Mouse (Mus musculus) midbrain, embryonic 12.5 days (tissue): ENCODE data around the gene Rccd1. TPM values are rescaled to one million over a fixed set of nuclear protein-coding genes. Genes with fewer than 3 reads are reported as not detected.
"Not testable (repeated sequence)": the region's sequence is repeated elsewhere in the genome, so short reads cannot be mapped to it uniquely, and the experiment has no call there.

Source experiments
- ATAC-seq: fragments of 200-750 bp; cut with Nextera tagmentation; 2 replicates; pipeline ENCODE4 v1.8.0; 2017; ENCODE audit warnings: low read depth, moderate TSS enrichment, moderate library complexity; ENCODE audit not compliant: low FRiP score
- H3K27ac ChIP-seq: fragments of 300-500 bp; sonication (generic); replicated peaks from 2 replicates; pipeline ENCODE4 v1.5.1; 2016; ENCODE audit warnings: mild to moderate bottlenecking
- H3K27me3 ChIP-seq: fragments of 300-500 bp; sonication (generic); 2 replicates; pipeline ENCODE4 v1.6.1; 2016; ENCODE audit warnings: mild to moderate bottlenecking
- H3K36me3 ChIP-seq: fragments of 300-500 bp; sonication (generic); 2 replicates; pipeline ENCODE4 v1.6.1; 2016
- H3K4me1 ChIP-seq: fragments of 300-500 bp; sonication (generic); 2 replicates; pipeline ENCODE4 v1.6.1; 2016
- H3K4me2 ChIP-seq: fragments of 300-500 bp; sonication (generic); replicated peaks from 2 replicates; pipeline ENCODE4 v1.6.1; 2016; ENCODE audit warnings: mild to moderate bottlenecking, moderate library complexity
- H3K4me3 ChIP-seq: fragments of 300-500 bp; sonication (generic); 2 replicates; pipeline ENCODE4 v1.5.1; 2016; ENCODE audit warnings: mild to moderate bottlenecking
- H3K9ac ChIP-seq: fragments of 300-500 bp; sonication (generic); replicated peaks from 2 replicates; pipeline ENCODE4 v1.6.1; 2016; ENCODE audit warnings: mild to moderate bottlenecking, moderate library complexity
- H3K9me3 ChIP-seq: fragments of 300-500 bp; sonication (generic); 2 replicates; pipeline ENCODE4 v1.6.1; 2016; ENCODE audit warnings: mild to moderate bottlenecking
- WGBS: fragments of 180-500 bp; shearing (Covaris S2); methylation state at CpG from one replicate; pipeline ENCODE4 v1.1.7; 2016; 5-methylcytosine and 5-hydroxymethylcytosine counted together
- polyA plus RNA-seq: library from polyadenylated mRNA; unstranded; fragments of >200 nt; fragmentation: Nextera tagmentation; extraction: Ambion mirVana; gene quantifications from 2 replicates; pipeline ENCODE4 v1.2.1, GENCODE M21; 2016

The Rccd1 gene
- polyA plus RNA-seq, 1 experiment from 2014 or later: 14.2 TPM

DNA sequence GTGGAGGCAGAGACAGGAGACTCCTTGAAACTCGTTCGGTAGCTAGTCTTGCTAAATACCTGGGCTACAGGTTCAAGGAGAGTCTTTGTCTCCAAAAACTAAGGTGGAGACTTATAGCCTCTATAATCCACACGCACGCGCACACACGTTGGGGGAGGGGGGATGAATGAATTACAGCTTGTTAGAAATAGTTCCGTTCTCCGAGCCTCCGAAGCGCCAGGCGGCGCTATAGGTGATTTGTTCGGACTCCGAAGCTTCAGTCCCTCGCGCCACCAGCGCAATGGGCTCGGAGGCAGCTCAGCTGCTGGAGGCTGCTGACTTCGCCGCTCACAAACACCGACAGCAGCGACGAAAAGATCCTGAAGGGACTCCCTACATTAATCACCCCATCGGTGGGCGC lies 18.6 kb upstream of the Rccd1 start, which contains the start of gene Hddc3:
Gene Hddc3, plus strand, starts transcription at position 247 of the 400 bp plus-strand sequence.
- WGBS: under 1% methylated on average over 25 of the region's 25 CpGs
- Histone ChIP-seq H3K9me3 (no peaks in the 10 kb centered on the region), H3K4me3 (peak within 1 kb of the TSS; percentile 60), H3K36me3 (peaks cover 4% of the 10 kb centered on the region; the same call in 1 of the 2 replicates), H3K9ac (peak within 1 kb of the TSS; percentile 80), H3K4me2 (peak within 1 kb of the TSS; percentile 81), H3K4me1 (peaks cover 48% of the 10 kb centered on the region), H3K27ac (peak within 1 kb of the TSS; percentile 75), H3K27me3 (no peaks in the 10 kb centered on the region)
- peak; percentile 9; the same call in 1 of the 2 replicates for ATAC-seq

DNA sequence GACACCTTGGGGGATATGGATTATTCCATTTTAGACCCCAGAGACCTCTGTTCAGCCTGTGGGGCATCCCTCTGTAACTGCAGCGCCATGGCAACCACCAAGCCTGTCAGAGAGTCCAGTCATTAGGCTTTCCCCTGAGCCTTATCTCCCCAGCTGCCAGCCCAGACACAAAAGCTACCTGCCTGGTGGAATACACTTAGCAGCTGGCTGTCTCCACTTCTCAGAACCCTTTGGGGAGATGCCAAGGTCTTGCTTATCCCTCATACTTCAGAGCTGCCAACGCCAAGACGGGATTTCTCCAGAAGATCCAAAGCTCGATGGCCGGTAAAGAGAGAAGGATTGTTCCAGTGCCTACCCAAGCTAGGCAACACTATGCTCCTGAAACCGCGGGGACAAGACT lies 17.5 kb upstream of the Rccd1 start:
- Histone ChIP-seq H3K27ac (no peak overlapping the region), H3K36me3 (peaks cover 15% of the 10 kb centered on the region), H3K4me2 (0 out of 2 replicates have a peak overlapping the region, but pooled peaks have one; percentile 86), H3K27me3 (no peaks in the 10 kb centered on the region), H3K4me3 (no peak overlapping the region), H3K9me3 (no peaks in the 10 kb centered on the region), H3K9ac (no peak overlapping the region), H3K4me1 (peaks cover 52% of the 10 kb centered on the region)
- 74% methylated on average over 7 of the region's 7 CpGs for WGBS
- no peak for ATAC-seq

DNA sequence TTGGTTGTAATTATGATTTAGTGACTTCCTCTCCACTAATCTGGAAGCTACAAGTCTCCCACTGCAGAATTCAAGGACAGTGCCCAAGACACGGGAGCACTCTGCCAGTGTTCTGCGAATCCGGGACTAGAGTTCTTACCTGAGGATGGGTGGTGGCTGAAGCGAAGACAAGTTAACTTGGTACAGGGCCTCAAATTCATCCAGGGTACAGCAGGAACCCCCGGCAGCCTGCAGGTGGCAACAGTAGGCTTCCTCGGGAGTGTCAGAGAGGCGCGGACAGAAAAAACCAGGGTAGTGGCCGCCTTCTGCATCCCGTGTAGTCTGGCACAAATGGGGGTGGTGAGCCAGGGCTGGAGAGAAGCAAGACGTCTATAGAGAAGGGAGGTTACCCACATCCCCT lies 16.5 kb upstream of the Rccd1 start, which contains the start of gene Unc45a:
Gene Unc45a, minus strand, starts transcription at position 213 of the 400 bp plus-strand sequence.
- ATAC-seq: peak; percentile 42

DNA sequence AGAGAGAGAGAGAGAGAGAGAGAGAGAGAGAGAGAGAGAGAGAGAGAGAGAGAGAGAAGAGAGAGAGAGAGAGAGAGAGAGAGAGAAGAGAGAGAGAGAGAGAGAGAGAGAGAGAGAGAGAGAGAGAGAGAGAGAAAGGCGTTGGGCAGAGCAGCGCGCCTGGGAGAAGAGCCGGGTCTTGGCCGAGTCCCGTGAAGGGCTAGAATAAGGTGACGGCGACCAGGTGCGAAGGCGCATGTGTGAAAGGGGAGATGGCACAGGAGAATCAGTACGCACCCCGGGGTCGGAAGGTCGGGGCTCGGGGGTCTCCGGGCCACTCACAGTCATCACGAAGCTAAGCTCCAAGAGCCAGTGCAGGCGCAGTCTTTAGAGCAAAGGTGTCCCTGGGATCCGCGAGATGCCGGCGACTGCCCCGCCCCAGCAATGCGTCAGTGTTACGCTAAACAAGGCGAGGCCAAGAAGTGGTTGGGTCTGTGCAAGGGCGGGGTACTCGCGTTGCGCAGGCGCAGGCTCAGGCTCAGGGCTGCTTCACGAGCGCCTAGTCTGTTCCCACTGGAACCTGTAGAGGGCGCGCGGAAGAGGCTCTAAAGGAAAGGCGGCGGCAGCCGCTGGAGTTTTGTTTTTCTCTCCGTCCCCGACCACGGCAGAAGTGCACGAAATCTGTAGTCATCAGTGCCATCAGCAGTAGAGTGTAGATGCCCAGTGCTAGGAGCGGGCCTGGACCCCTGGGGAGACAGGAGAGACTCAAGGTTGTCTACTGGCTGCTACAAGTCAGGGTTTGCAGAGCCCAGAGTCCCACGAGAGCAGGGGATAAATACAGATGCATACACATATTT lies 15.8 kb upstream of the Rccd1 start:
- peaks cover 30% of the 10 kb centered on the region for H3K36me3 ChIP-seq
- peak overlapping the region; percentile 86 for H3K4me2 ChIP-seq
- H3K27ac ChIP-seq: peak overlapping the region; percentile 82
- peak; percentile 96 for ATAC-seq
- H3K27me3 ChIP-seq: no peaks in the 10 kb centered on the region
- WGBS: under 1% methylated on average over 45 of the region's 45 CpGs
- H3K9me3 ChIP-seq: no peaks in the 10 kb centered on the region
- H3K4me1 ChIP-seq: peaks cover 52% of the 10 kb centered on the region
- H3K4me3 ChIP-seq: peak overlapping the region; percentile 68
- peak overlapping the region; percentile 77 for H3K9ac ChIP-seq

More for the DNA sequence above, 16.5 kb upstream of the Rccd1 start, which contains the start of gene Unc45a:
- Histone ChIP-seq H3K9me3 (no peaks in the 10 kb centered on the region), H3K27ac (peak within 1 kb of the TSS; percentile 82), H3K4me3 (peak within 1 kb of the TSS; percentile 68), H3K36me3 (peaks cover 25% of the 10 kb centered on the region), H3K27me3 (no peaks in the 10 kb centered on the region), H3K4me1 (peaks cover 52% of the 10 kb centered on the region), H3K4me2 (peak within 1 kb of the TSS; percentile 86), H3K9ac (peak within 1 kb of the TSS; percentile 77)
- 2% methylated on average over 11 of the region's 11 CpGs for WGBS

DNA sequence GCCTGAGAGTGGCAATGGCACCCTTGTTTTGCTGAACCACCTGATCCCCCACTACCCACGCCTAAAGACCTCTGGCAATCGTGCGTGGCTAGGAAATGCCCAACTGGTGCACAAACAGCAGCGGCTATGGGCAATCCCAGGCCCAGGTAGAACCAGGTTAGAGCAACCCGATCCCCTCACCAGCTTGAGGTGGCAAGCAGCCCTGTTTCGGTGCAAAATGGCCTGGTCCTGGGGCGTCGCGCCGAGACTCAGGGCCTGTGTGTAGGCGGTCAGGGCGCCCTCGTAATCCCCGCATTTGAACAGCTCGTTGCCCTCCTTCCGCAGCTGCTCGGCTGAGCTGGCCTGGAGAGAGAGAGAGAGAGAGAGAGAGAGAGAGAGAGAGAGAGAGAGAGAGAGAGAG lies 15.1 kb upstream of the Rccd1 start:
- 10% methylated on average over 17 of the region's 17 CpGs for WGBS
- Histone ChIP-seq H3K4me2 (peak overlapping the region; percentile 86), H3K27ac (peak overlapping the region; percentile 82), H3K36me3 (peaks cover 36% of the 10 kb centered on the region), H3K4me1 (peaks cover 52% of the 10 kb centered on the region), H3K27me3 (no peaks in the 10 kb centered on the region), H3K9ac (peak overlapping the region; percentile 77), H3K9me3 (no peaks in the 10 kb centered on the region), H3K4me3 (peak overlapping the region; percentile 68)
- ATAC-seq: no peak

DNA sequence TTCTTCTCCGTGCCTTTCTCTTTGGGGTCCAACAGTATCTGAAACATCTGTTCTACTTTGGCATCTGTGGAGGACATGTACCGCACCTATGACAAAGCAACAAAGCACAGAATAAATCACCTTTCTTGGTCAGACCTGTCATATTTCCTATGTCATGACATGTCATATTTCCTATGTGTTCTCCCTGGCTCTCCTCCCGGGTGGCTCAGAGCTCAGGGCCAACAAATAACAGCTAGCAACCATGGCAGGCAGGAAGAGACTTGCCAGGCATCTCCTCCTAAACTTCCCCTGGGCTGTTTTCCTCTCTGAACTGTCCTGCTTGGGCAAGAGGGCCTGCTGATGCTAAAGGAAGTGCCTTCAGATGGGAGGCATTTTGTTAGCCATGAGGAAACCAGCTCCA lies 12.7 kb upstream of the Rccd1 start:
- ATAC-seq: no peak
- no peak overlapping the region for H3K4me2 ChIP-seq
- WGBS: 93% methylated on average over 3 of the region's 3 CpGs

DNA sequence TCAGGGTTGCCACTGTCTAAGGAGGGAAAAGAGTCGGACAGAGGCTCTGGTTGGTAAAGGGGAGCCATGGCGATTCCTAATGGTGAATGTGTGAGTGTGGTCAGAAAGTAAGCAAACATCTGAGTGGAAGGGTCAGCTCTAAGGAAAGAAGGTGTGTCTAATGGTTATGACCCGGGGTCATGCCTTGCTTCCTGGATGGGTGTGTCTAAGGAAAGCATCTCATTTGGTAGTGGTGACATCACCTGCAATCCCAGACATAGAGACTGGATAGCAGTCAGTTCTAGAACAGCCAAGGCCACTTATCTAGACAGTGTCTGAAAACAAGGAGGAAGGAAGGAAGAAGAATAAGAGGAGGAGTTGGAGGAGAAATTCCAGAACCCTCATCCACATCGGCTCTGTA lies 10.6 kb upstream of the Rccd1 start:
- Histone ChIP-seq H3K4me1 (peaks cover 19% of the 10 kb centered on the region), H3K9me3 (no peaks in the 10 kb centered on the region), H3K27me3 (no peaks in the 10 kb centered on the region), H3K27ac (no peak overlapping the region), H3K9ac (no peak overlapping the region), H3K4me3 (no peak overlapping the region), H3K36me3 (peaks cover 80% of the 10 kb centered on the region), H3K4me2 (no peak overlapping the region)
- WGBS: 95% methylated on average over 4 of the region's 4 CpGs
- ATAC-seq: no peak

More for the DNA sequence above, 12.7 kb upstream of the Rccd1 start:
- Histone ChIP-seq H3K36me3 (peaks cover 59% of the 10 kb centered on the region), H3K4me1 (peaks cover 36% of the 10 kb centered on the region), H3K9ac (no peak overlapping the region), H3K27ac (no peak overlapping the region), H3K9me3 (no peaks in the 10 kb centered on the region), H3K27me3 (no peaks in the 10 kb centered on the region), H3K4me3 (no peak overlapping the region)

DNA sequence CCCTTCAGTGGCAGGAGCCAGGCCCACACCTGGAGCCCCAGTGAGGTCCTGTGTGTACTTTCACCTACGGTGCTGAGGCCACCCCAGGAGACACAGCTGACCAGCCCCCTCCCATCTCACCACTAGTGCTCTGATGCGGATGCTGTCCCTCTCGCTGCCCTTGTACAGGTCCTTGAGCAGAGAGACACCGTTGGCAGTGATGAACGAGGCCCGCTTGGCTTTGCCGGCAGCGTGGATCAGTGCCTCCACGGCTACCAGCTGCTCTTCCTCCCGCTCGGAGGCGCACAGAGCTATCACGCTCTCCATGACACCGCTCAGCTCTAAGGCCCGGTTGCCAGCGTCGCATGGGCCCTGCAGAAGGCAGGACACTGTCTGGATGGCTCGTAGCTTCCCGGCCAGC lies 7.2 kb upstream of the Rccd1 start:
- ATAC-seq: no peak
- Histone ChIP-seq H3K4me1 (no peaks in the 10 kb centered on the region), H3K36me3 (peaks cover 99% of the 10 kb centered on the region), H3K4me3 (no peak overlapping the region), H3K9ac (no peak overlapping the region), H3K4me2 (no peak overlapping the region), H3K9me3 (no peaks in the 10 kb centered on the region), H3K27me3 (no peaks in the 10 kb centered on the region), H3K27ac (no peak overlapping the region)
- 98% methylated on average over 19 of the region's 19 CpGs for WGBS

DNA sequence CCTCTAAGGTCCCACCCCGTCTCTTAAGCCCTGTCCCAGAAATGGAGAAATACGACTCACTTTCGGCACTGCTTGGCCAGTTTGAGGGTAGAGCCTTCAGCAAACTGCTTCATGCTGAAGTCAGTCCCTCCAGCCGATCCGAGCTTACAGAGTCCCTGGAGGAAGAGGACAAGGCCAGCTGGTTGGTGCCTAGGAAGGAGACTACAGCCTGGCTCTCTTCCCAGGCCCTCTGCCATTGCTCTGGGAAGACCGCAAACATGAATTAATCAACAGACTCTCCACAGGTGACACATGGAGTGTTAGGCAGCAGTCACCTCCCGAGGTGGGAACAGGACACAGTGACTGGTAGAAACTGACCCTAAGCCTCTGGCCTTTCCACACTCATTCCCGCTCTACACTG lies 6.0 kb upstream of the Rccd1 start:
- H3K9me3 ChIP-seq: no peaks in the 10 kb centered on the region
- H3K27me3 ChIP-seq: no peaks in the 10 kb centered on the region
- H3K9ac ChIP-seq: no peak overlapping the region
- H3K36me3 ChIP-seq: peaks cover 99% of the 10 kb centered on the region
- no peak overlapping the region for H3K27ac ChIP-seq
- H3K4me2 ChIP-seq: no peak overlapping the region
- WGBS: 88% methylated on average over 8 of the region's 8 CpGs
- H3K4me3 ChIP-seq: no peak overlapping the region
- ATAC-seq: no peak
- no peaks in the 10 kb centered on the region for H3K4me1 ChIP-seq

DNA sequence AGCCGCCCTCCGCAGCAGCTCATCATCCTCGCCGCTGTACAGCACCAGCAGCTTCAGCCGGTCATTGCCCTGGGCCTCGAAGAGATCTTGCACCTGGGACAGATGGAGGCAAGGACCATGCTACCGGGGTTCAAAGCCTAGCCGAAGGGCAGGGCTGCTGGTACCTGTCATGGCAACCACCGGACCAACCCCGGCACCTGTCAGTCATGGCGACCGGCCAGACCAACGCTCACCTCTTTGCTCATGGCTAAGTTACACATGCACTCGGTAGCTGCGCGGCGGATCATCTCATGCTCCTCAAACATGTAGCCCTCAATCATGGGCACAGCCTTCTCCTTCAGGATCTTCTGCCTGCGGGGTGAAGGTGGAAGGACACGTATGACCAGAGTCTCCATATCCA lies 1.8 kb upstream of the Rccd1 start:
- Histone ChIP-seq H3K4me1 (peaks cover 15% of the 10 kb centered on the region), H3K4me3 (no peak overlapping the region), H3K36me3 (peaks cover 69% of the 10 kb centered on the region), H3K27me3 (no peaks in the 10 kb centered on the region), H3K27ac (no peak overlapping the region), H3K9me3 (no peaks in the 10 kb centered on the region), H3K9ac (no peak overlapping the region), H3K4me2 (no peak overlapping the region)
- 94% methylated on average over 19 of the region's 19 CpGs for WGBS
- ATAC-seq: no peak

DNA sequence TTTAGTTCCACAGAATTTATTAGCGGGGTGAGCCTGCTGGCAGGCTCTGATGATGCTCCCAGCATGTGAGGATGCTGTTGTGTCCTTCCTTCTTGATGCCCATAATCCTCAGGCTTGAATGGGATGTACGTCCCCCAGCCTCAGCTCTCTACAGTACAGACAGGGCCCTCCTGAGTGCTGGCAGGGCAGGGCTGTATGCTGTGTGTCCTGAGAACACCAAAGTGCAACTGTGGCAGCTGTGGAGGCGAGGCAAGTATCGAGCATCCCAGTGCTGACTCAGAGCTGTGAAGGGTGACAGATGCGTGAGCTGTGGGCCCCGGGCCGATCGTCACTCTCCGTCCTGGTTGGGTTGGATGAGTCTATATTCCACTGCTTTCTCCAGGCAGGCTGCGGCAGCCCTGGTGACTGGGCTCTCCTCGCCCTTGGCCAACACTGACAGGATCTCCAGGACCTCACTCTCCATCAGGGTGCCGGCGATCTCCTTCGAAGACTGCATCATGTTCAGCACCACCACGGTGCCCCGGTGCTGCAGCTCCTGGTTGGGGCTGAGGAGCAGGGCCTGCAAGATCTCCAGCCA lies 1.1 kb upstream of the Rccd1 start:
- WGBS: 95% methylated on average over 16 of the region's 16 CpGs
- Histone ChIP-seq H3K27ac (0 out of 2 replicates have a peak overlapping the region, but pooled peaks have one; percentile 46), H3K9me3 (no peaks in the 10 kb centered on the region), H3K4me2 (no peak overlapping the region), H3K27me3 (no peaks in the 10 kb centered on the region), H3K9ac (no peak overlapping the region), H3K4me3 (no peak overlapping the region), H3K36me3 (peaks cover 69% of the 10 kb centered on the region), H3K4me1 (peaks cover 15% of the 10 kb centered on the region)
- no peak for ATAC-seq

DNA sequence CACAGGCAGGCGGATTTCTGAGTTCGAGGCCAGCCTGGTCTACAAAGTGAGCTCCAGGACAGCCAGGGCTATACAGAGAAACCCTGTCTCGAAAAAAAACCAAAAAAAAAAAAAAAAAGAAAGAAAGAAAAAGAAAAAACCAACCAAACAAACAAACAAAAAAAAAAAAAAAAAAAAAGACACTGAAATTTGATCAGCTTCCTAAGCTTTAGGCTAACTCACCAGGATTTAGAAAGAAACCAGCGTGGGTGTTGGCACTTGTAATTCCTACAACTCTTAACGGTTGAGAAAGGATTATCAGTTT lies 514 bp upstream of the Rccd1 start:
- ATAC-seq, H3K9me3 ChIP-seq, H3K4me3 ChIP-seq, H3K9ac ChIP-seq, H3K27me3 ChIP-seq: not testable (repeated sequence)
- 45% methylated on average over 5 of the region's 5 CpGs for WGBS
- H3K27ac ChIP-seq: peak overlapping the region; percentile 80; the same call in 1 of the 2 replicates
- H3K4me1 ChIP-seq: peaks cover 15% of the 10 kb centered on the region
- peak overlapping the region; percentile 81; the same call in 1 of the 2 replicates for H3K4me2 ChIP-seq
- H3K36me3 ChIP-seq: peaks cover 69% of the 10 kb centered on the region
